Mouse (Mus musculus) kidney, postnatal 25 days (tissue): ENCODE measurements around the gene Cpa1.

Experiments
- DNase-seq, 2 experiments: peaks; one replicate each; pipeline ENCODE4 v3.0.0; 2021; ENCODE audit warnings: mixed read lengths in 2 of 2

Gene Cpa1

GRCm38 (mm10) chr6:30638674-30639268 lies at the start of gene Cpa1:
Gene Cpa1, plus strand, starts transcription at chr6:30639218.
- DNase-seq: no peak

GRCm38 (mm10) chr6:30589819-30590218 lies 49.2 kb upstream of the Cpa1 start:
- no peak for DNase-seq

GRCm38 (mm10) chr6:30591851-30592404 lies 47.1 kb upstream of the Cpa1 start:
- DNase-seq: no peak

GRCm38 (mm10) chr6:30592417-30592974 lies 46.5 kb upstream of the Cpa1 start:
- DNase-seq: no peak

GRCm38 (mm10) chr6:30594364-30594763 lies 44.7 kb upstream of the Cpa1 start:
- no peak for DNase-seq

- DNase-seq: no peak
Measured at GRCm38 (mm10) chr6:30596230-30596898, 42.7 kb upstream of the Cpa1 start.

GRCm38 (mm10) chr6:30600033-30600432 lies 39.0 kb upstream of the Cpa1 start:
- DNase-seq: peak; percentile 20 to 46

- DNase-seq: no peak
Measured at GRCm38 (mm10) chr6:30600995-30601394, 38.0 kb upstream of the Cpa1 start.

GRCm38 (mm10) chr6:30604342-30604867 lies 34.6 kb upstream of the Cpa1 start:
- no peak for DNase-seq

- DNase-seq: no peak
Measured at GRCm38 (mm10) chr6:30605111-30605510, 33.9 kb upstream of the Cpa1 start.

- no peak for DNase-seq
Measured at GRCm38 (mm10) chr6:30605672-30606071, 33.3 kb upstream of the Cpa1 start.

GRCm38 (mm10) chr6:30610710-30611109 lies 28.3 kb upstream of the Cpa1 start, which contains the start of gene Cpa5:
Gene Cpa5, plus strand, starts transcription at chr6:30611010.
- no peak for DNase-seq

- DNase-seq: no peak
Measured at GRCm38 (mm10) chr6:30611212-30611611, 27.8 kb upstream of the Cpa1 start.

- DNase-seq: no peak
Measured at GRCm38 (mm10) chr6:30614251-30614650, 24.8 kb upstream of the Cpa1 start.

- no peak for DNase-seq
Measured at GRCm38 (mm10) chr6:30615741-30616140, 23.3 kb upstream of the Cpa1 start.

GRCm38 (mm10) chr6:30616491-30616941 lies 22.5 kb upstream of the Cpa1 start:
- DNase-seq: no peak

- DNase-seq: peak in 1 of 2 experiments; percentile 30
Measured at GRCm38 (mm10) chr6:30617020-30617958, 21.7 kb upstream of the Cpa1 start.

- peak in 1 of 2 experiments; percentile 32 for DNase-seq
Measured at GRCm38 (mm10) chr6:30617959-30618590, 20.9 kb upstream of the Cpa1 start.

GRCm38 (mm10) chr6:30618735-30619134 lies 20.3 kb upstream of the Cpa1 start:
- DNase-seq: peak in 1 of 2 experiments; percentile 28

GRCm38 (mm10) chr6:30619606-30620005 lies 19.4 kb upstream of the Cpa1 start:
- DNase-seq: peak in 1 of 2 experiments; percentile 12

- DNase-seq: no peak
Measured at GRCm38 (mm10) chr6:30620591-30620990, 18.4 kb upstream of the Cpa1 start.

GRCm38 (mm10) chr6:30620994-30621393 lies 18.0 kb upstream of the Cpa1 start:
- peak in 1 of 2 experiments; percentile 7 for DNase-seq
